Mouse (Mus musculus): Measurements from ENCODE around the gene Vps8. TPM values are rescaled to one million over a fixed set of nuclear protein-coding genes. Genes with fewer than 3 reads are reported as not detected.

Gene Vps8
- polyA plus RNA-seq, 1 experiment from 2014 or later = 28.8 TPM

- Histone ChIP-seq H3K9ac (ENCODE audit: low read depth, low read length) (no peak overlapping the region), H3K27me3 (ENCODE audit: insufficient read depth, low read length) (no peaks in the 10 kb centered on the region), H3K27ac (0 out of 2 replicates have a peak overlapping the region, but pooled peaks have one; percentile 31), H3K4me3 (replicated peaks; ENCODE audit: low read depth, low read length) (no peak overlapping the region), H3K9me3 (replicated peaks; ENCODE audit: low read length) (no peaks in the 10 kb centered on the region), H3K36me3 (ENCODE audit: insufficient read depth, low read length) (no peaks in the 10 kb centered on the region), H3K4me2 (ENCODE audit: low read length) (no peak overlapping the region), H3K4me1 (replicated peaks; ENCODE audit: insufficient read depth, low read length) (0 out of 2 replicates have a peak, but pooled peaks cover 4% of the 10 kb centered on the region)
- no peak for TF ChIP-seq CTCF (IDR thresholded peaks at IDR 0.05; ENCODE audit: low read depth)
- WGBS = 56% methylated on average over 2 of the region's 2 CpGs
- ATAC-seq (replicated peaks; ENCODE audit: low FRiP score, low read depth) (no peak), DNase-seq (ENCODE audit: low spot score) (no peak)
Observed at GRCm38 (mm10) chr16:21430377-21431060, 7.6 kb downstream of the Vps8 start.

- TF ChIP-seq CTCF (IDR thresholded peaks at IDR 0.05; ENCODE audit: low read depth) = peak; percentile 9; the same call in 1 of the 2 replicates
- no peak for DNase-seq (ENCODE audit: low spot score)
- 88% methylated on average over 3 of the region's 3 CpGs for WGBS
Observed at GRCm38 (mm10) chr16:21431614-21432013, 8.7 kb downstream of the Vps8 start.

GRCm38 (mm10) chr16:21433543-21433942 is 10.6 kb downstream of the Vps8 start:
- Histone ChIP-seq H3K9ac (ENCODE audit: low read depth, low read length) (no peak overlapping the region), H3K27ac (no peak overlapping the region), H3K9me3 (replicated peaks; ENCODE audit: low read length) (no peaks in the 10 kb centered on the region), H3K4me3 (replicated peaks; ENCODE audit: low read depth, low read length) (no peak overlapping the region), H3K36me3 (ENCODE audit: insufficient read depth, low read length) (no peaks in the 10 kb centered on the region; the same call in 1 of the 2 replicates), H3K4me2 (ENCODE audit: low read length) (no peak overlapping the region), H3K4me1 (replicated peaks; ENCODE audit: insufficient read depth, low read length) (0 out of 2 replicates have a peak, but pooled peaks cover 4% of the 10 kb centered on the region), H3K27me3 (ENCODE audit: insufficient read depth, low read length) (no peaks in the 10 kb centered on the region)
- 52% methylated on average over 3 of the region's 3 CpGs for WGBS
- ATAC-seq (replicated peaks; ENCODE audit: low FRiP score, low read depth) = no peak
- peak; percentile 64 for TF ChIP-seq CTCF (IDR thresholded peaks at IDR 0.05; ENCODE audit: low read depth)
- DNase-seq (ENCODE audit: low spot score) = peak; percentile 35

More at GRCm38 (mm10) chr16:21431614-21432013, 8.7 kb downstream of the Vps8 start:
- no peak for ATAC-seq (replicated peaks; ENCODE audit: low FRiP score, low read depth)
- H3K9ac ChIP-seq (ENCODE audit: low read depth, low read length) = no peak overlapping the region
- H3K27me3 ChIP-seq (ENCODE audit: insufficient read depth, low read length) = no peaks in the 10 kb centered on the region
- H3K27ac ChIP-seq = no peak overlapping the region
- H3K36me3 ChIP-seq (ENCODE audit: insufficient read depth, low read length) = no peaks in the 10 kb centered on the region
- no peaks in the 10 kb centered on the region for H3K9me3 ChIP-seq (replicated peaks; ENCODE audit: low read length)
- no peak overlapping the region for H3K4me2 ChIP-seq (ENCODE audit: low read length)
- H3K4me1 ChIP-seq (replicated peaks; ENCODE audit: insufficient read depth, low read length) = 0 out of 2 replicates have a peak, but pooled peaks cover 4% of the 10 kb centered on the region
- no peak overlapping the region for H3K4me3 ChIP-seq (replicated peaks; ENCODE audit: low read depth, low read length)

GRCm38 (mm10) chr16:21441012-21441411 is 18.1 kb downstream of the Vps8 start:
- Histone ChIP-seq H3K9me3 (replicated peaks; ENCODE audit: low read length) (no peaks in the 10 kb centered on the region), H3K4me1 (replicated peaks; ENCODE audit: insufficient read depth, low read length) (no peaks in the 10 kb centered on the region; the same call in 1 of the 2 replicates), H3K27me3 (ENCODE audit: insufficient read depth, low read length) (no peaks in the 10 kb centered on the region), H3K36me3 (ENCODE audit: insufficient read depth, low read length) (no peaks in the 10 kb centered on the region; the same call in 1 of the 2 replicates), H3K27ac (no peak overlapping the region), H3K4me3 (replicated peaks; ENCODE audit: low read depth, low read length) (no peak overlapping the region), H3K9ac (ENCODE audit: low read depth, low read length) (no peak overlapping the region), H3K4me2 (ENCODE audit: low read length) (no peak overlapping the region)
- no peak for TF ChIP-seq CTCF (IDR thresholded peaks at IDR 0.05; ENCODE audit: low read depth)
- DNase-seq (ENCODE audit: low spot score) (peak; percentile 22), ATAC-seq (replicated peaks; ENCODE audit: low FRiP score, low read depth) (no peak)

GRCm38 (mm10) chr16:21445026-21445625 is 22.2 kb downstream of the Vps8 start:
- Histone ChIP-seq H3K4me2 (ENCODE audit: low read length) (no peak overlapping the region), H3K27me3 (ENCODE audit: insufficient read depth, low read length) (no peaks in the 10 kb centered on the region), H3K9me3 (replicated peaks; ENCODE audit: low read length) (no peaks in the 10 kb centered on the region), H3K27ac (no peak overlapping the region), H3K4me3 (replicated peaks; ENCODE audit: low read depth, low read length) (no peak overlapping the region), H3K9ac (ENCODE audit: low read depth, low read length) (no peak overlapping the region), H3K36me3 (ENCODE audit: insufficient read depth, low read length) (no peaks in the 10 kb centered on the region), H3K4me1 (replicated peaks; ENCODE audit: insufficient read depth, low read length) (no peaks in the 10 kb centered on the region; the same call in 1 of the 2 replicates)
- WGBS = 49% methylated on average over 9 of the region's 9 CpGs
- no peak for ATAC-seq (replicated peaks; ENCODE audit: low FRiP score, low read depth)
- no peak for DNase-seq (ENCODE audit: low spot score)
- no peak for TF ChIP-seq CTCF (IDR thresholded peaks at IDR 0.05; ENCODE audit: low read depth)

- Histone ChIP-seq H3K27ac (no peak overlapping the region), H3K4me2 (ENCODE audit: low read length) (no peak overlapping the region), H3K9me3 (replicated peaks; ENCODE audit: low read length) (no peaks in the 10 kb centered on the region), H3K4me1 (replicated peaks; ENCODE audit: insufficient read depth, low read length) (no peaks in the 10 kb centered on the region; the same call in 1 of the 2 replicates), H3K9ac (ENCODE audit: low read depth, low read length) (no peak overlapping the region), H3K36me3 (ENCODE audit: insufficient read depth, low read length) (no peaks in the 10 kb centered on the region), H3K4me3 (replicated peaks; ENCODE audit: low read depth, low read length) (no peak overlapping the region), H3K27me3 (ENCODE audit: insufficient read depth, low read length) (no peaks in the 10 kb centered on the region)
- no peak for TF ChIP-seq CTCF (IDR thresholded peaks at IDR 0.05; ENCODE audit: low read depth)
- DNase-seq (ENCODE audit: low spot score) (no peak), ATAC-seq (replicated peaks; ENCODE audit: low FRiP score, low read depth) (no peak)
- 86% methylated on average over 5 of the region's 5 CpGs for WGBS
Observed at GRCm38 (mm10) chr16:21447447-21447846, 24.5 kb downstream of the Vps8 start.

Data from kidney, postnatal 0 days (tissue).